Mouse (Mus musculus) midbrain, embryonic 11.5 days (tissue): ENCODE measurements around the gene AA986860. TPM values are rescaled to one million over a fixed set of nuclear protein-coding genes. Genes with fewer than 3 reads are reported as not detected.
A peak's percentile ranks its signal among the peaks of the same experiment; 100 is the strongest.

ENCODE experiments used
- ATAC-seq: fragments of 200-750 bp; cut with Nextera tagmentation; 2 replicates; pipeline ENCODE4 v1.8.0; 2017; ENCODE audit warnings: moderate TSS enrichment, moderate library complexity; ENCODE audit not compliant: low FRiP score
- DNase-seq: peaks from one replicate; pipeline ENCODE4 v3.0.0; 2015; ENCODE audit warnings: low spot score; ENCODE audit errors: missing footprints
- H3K27ac ChIP-seq: fragments of 300-500 bp; sonication (generic); 2 replicates; pipeline ENCODE4 v1.5.1; 2014; ENCODE audit warnings: low read depth, low read length
- H3K27me3 ChIP-seq: fragments of 300-500 bp; sonication (generic); 2 replicates; pipeline ENCODE4 v1.6.1; 2014; ENCODE audit warnings: mild to moderate bottlenecking, low read length, moderate library complexity, mixed read lengths; ENCODE audit not compliant: control insufficient read depth, insufficient read depth
- H3K36me3 ChIP-seq: fragments of 300-500 bp; sonication (generic); 2 replicates; pipeline ENCODE4 v1.6.1; 2014; ENCODE audit warnings: mild to moderate bottlenecking, low read length, moderate library complexity, mixed read lengths; ENCODE audit not compliant: control insufficient read depth, insufficient read depth
- H3K4me1 ChIP-seq: fragments of 300-500 bp; sonication (generic); 2 replicates; pipeline ENCODE4 v1.6.1; 2014; ENCODE audit warnings: low read length; ENCODE audit not compliant: control insufficient read depth, insufficient read depth
- H3K4me2 ChIP-seq: fragments of 300-500 bp; sonication (generic); 2 replicates; pipeline ENCODE4 v1.6.1; 2014; ENCODE audit warnings: mild to moderate bottlenecking, moderate library complexity
- H3K4me3 ChIP-seq: fragments of 300-500 bp; sonication (generic); 2 replicates; pipeline ENCODE4 v1.5.1; 2014; ENCODE audit warnings: low read depth, low read length
- H3K9ac ChIP-seq: fragments of 300-500 bp; sonication (generic); 2 replicates; pipeline ENCODE4 v1.6.1; 2014; ENCODE audit warnings: low read length
- H3K9me3 ChIP-seq: fragments of 300-500 bp; sonication (generic); 2 replicates; pipeline ENCODE4 v1.6.1; 2016; ENCODE audit warnings: low read length; ENCODE audit not compliant: control insufficient read depth
- WGBS: fragments of 180-500 bp; shearing (Covaris S2); extraction: QIAGEN DNeasy Blood & Tissue Kit; methylation state at CpG from one replicate; pipeline ENCODE4 v1.1.7; 2014; 5-methylcytosine and 5-hydroxymethylcytosine counted together
- polyA plus RNA-seq: library from polyadenylated mRNA; unstranded; fragments of >200 nt; fragmentation: Nextera tagmentation; extraction: Ambion mirVana; gene quantifications from 2 replicates; pipeline ENCODE4 v1.2.1, GENCODE M21; 2014

Gene AA986860
- polyA plus RNA-seq, 1 experiment from 2014 or later: 0.37 TPM

- ATAC-seq: no peak
- no peaks in the 10 kb centered on the region for H3K4me1 ChIP-seq
- no peaks in the 10 kb centered on the region for H3K27me3 ChIP-seq
- peak; percentile 56 for DNase-seq
- no peak overlapping the region for H3K4me2 ChIP-seq
- H3K27ac ChIP-seq: no peak overlapping the region
- H3K9me3 ChIP-seq: no peaks in the 10 kb centered on the region
- 89% methylated on average over 3 of the region's 3 CpGs for WGBS
- no peak overlapping the region for H3K9ac ChIP-seq
- H3K36me3 ChIP-seq: no peaks in the 10 kb centered on the region
- no peak overlapping the region for H3K4me3 ChIP-seq
These were observed 30.4 kb downstream of the AA986860 start for GRCm38 (mm10) chr1:130762045-130762760.

DNA sequence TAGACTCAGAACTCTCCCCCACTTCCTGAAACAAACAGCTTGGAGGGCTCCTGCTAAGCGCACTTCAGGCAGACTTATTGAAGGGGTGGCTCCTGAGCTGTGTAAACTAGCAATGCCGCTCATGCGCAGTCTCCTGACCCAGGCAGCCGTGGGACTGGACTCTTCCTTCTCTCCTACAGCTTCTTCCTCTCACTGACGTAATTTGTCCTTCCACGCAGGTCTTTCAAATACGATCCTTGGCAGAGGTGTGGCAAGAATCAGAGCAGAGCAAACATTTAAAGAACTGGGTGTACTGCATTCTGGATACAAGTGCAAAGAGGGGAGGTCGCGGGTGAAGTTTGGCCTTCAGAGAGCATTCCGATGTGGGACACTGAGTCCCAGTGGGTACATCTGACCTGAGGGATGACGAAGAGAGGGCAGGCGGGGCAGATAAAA lies 32.3 kb downstream of the AA986860 start:
- Histone ChIP-seq H3K27me3 (no peaks in the 10 kb centered on the region), H3K27ac (no peak overlapping the region), H3K36me3 (no peaks in the 10 kb centered on the region), H3K4me2 (no peak overlapping the region), H3K9ac (no peak overlapping the region), H3K4me1 (no peaks in the 10 kb centered on the region), H3K9me3 (no peaks in the 10 kb centered on the region), H3K4me3 (no peak overlapping the region)
- 92% methylated on average over 12 of the region's 12 CpGs for WGBS
- no peak for DNase-seq
- no peak for ATAC-seq

DNA sequence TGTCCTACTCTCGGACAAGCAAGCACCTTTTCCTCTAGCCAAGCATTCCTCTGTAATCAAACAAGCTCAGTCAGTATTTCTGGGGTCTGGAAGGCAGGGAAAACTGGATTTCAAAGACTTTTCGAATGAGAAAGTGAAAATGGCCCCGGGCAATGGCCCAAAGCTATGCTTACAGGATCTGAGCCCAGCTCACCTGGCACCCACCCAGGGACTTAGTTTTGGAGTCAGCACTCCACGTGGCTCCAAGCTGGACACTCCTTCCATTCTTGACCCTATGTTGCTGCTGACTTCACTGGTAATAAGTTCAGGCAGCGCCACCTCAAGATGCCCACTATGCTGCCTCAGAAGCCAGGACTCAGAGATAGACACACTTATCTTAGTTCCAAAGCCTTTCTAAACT lies 35.3 kb downstream of the AA986860 start:
- Histone ChIP-seq H3K27me3 (no peaks in the 10 kb centered on the region), H3K4me1 (no peaks in the 10 kb centered on the region), H3K36me3 (no peaks in the 10 kb centered on the region), H3K27ac (no peak overlapping the region), H3K4me2 (no peak overlapping the region), H3K9me3 (no peaks in the 10 kb centered on the region), H3K4me3 (no peak overlapping the region), H3K9ac (no peak overlapping the region)
- no peak for ATAC-seq
- WGBS: 90% methylated on average over 5 of the region's 5 CpGs
- DNase-seq: peak; percentile 47

GRCm38 (mm10) chr1:130769925-130770324 lies 38.1 kb downstream of the AA986860 start:
- WGBS: 89% methylated on average over 2 of the region's 2 CpGs
- DNase-seq (no peak), ATAC-seq (no peak)
- Histone ChIP-seq H3K27me3 (no peaks in the 10 kb centered on the region), H3K9ac (no peak overlapping the region), H3K27ac (no peak overlapping the region), H3K4me2 (no peak overlapping the region), H3K36me3 (no peaks in the 10 kb centered on the region), H3K4me3 (no peak overlapping the region), H3K4me1 (no peaks in the 10 kb centered on the region), H3K9me3 (no peaks in the 10 kb centered on the region)

GRCm38 (mm10) chr1:130770487-130770886 lies 38.7 kb downstream of the AA986860 start:
- Histone ChIP-seq H3K4me1 (no peaks in the 10 kb centered on the region), H3K4me2 (no peak overlapping the region), H3K9me3 (no peaks in the 10 kb centered on the region), H3K27ac (no peak overlapping the region), H3K27me3 (no peaks in the 10 kb centered on the region), H3K4me3 (no peak overlapping the region), H3K9ac (no peak overlapping the region), H3K36me3 (no peaks in the 10 kb centered on the region)
- ATAC-seq: no peak
- DNase-seq: no peak
- 89% methylated on average over 4 of the region's 4 CpGs for WGBS

- Histone ChIP-seq H3K9me3 (no peaks in the 10 kb centered on the region), H3K4me2 (no peak overlapping the region), H3K36me3 (no peaks in the 10 kb centered on the region), H3K9ac (no peak overlapping the region), H3K4me1 (no peaks in the 10 kb centered on the region), H3K27ac (no peak overlapping the region), H3K4me3 (no peak overlapping the region), H3K27me3 (no peaks in the 10 kb centered on the region)
- ATAC-seq (no peak), DNase-seq (no peak)
- WGBS: 72% methylated on average over 3 of the region's 3 CpGs
These were observed 39.3 kb downstream of the AA986860 start for GRCm38 (mm10) chr1:130770981-130771494.

- peak overlapping the region; percentile 30; the same call in 1 of the 2 replicates for H3K27ac ChIP-seq
- H3K9me3 ChIP-seq: no peaks in the 10 kb centered on the region
- H3K4me1 ChIP-seq: no peaks in the 10 kb centered on the region
- H3K9ac ChIP-seq: no peak overlapping the region
- no peaks in the 10 kb centered on the region for H3K36me3 ChIP-seq
- no peak overlapping the region for H3K4me3 ChIP-seq
- WGBS: 37% methylated on average over 2 of the region's 2 CpGs
- peak; percentile 51 for DNase-seq
- peak; percentile 61 for ATAC-seq
- H3K4me2 ChIP-seq: no peak overlapping the region
- no peaks in the 10 kb centered on the region for H3K27me3 ChIP-seq
These were observed 43.5 kb downstream of the AA986860 start for GRCm38 (mm10) chr1:130775234-130775633.

GRCm38 (mm10) chr1:130775691-130776331 lies 44.0 kb downstream of the AA986860 start:
- H3K9me3 ChIP-seq: no peaks in the 10 kb centered on the region
- H3K36me3 ChIP-seq: no peaks in the 10 kb centered on the region
- no peaks in the 10 kb centered on the region for H3K27me3 ChIP-seq
- no peak overlapping the region for H3K9ac ChIP-seq
- 78% methylated on average over 7 of the region's 7 CpGs for WGBS
- H3K4me2 ChIP-seq: no peak overlapping the region
- 0 out of 2 replicates have a peak, but pooled peaks have one; percentile 20 for ATAC-seq
- peak overlapping the region; percentile 30; the same call in 1 of the 2 replicates for H3K27ac ChIP-seq
- no peak overlapping the region for H3K4me3 ChIP-seq
- H3K4me1 ChIP-seq: no peaks in the 10 kb centered on the region
- peak; percentile 82 for DNase-seq

DNA sequence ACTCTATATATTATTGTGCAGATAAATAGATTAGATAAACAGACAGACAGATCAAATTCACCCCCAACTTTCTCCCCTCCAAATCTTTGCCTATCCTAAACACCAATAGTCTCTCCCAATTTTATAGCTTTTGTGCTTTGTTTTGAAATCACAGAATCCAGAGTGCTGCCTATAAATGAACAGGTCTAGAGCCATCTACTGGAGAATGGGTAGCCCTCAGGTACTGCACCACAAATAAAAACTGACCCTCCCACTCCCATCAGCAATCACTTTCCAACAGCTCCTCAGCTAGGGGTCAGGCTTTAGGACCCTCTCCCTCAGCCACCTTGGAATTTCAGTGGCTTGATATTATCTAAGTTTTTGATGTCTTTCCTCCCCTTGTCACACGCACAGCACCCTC lies 44.9 kb downstream of the AA986860 start:
- Histone ChIP-seq H3K27me3 (no peaks in the 10 kb centered on the region), H3K4me3 (no peak overlapping the region), H3K4me1 (no peaks in the 10 kb centered on the region), H3K9ac (no peak overlapping the region), H3K36me3 (no peaks in the 10 kb centered on the region), H3K27ac (no peak overlapping the region), H3K9me3 (no peaks in the 10 kb centered on the region), H3K4me2 (no peak overlapping the region)
- no peak for ATAC-seq
- WGBS: 96% methylated on average over 1 of the region's 1 CpGs
- no peak for DNase-seq
